Mouse (Mus musculus) left cerebral cortex, adult 11 months (tissue): ENCODE measurements around the gene Gm2115.

Experiments used
- DNase-seq: peaks from one replicate; pipeline ENCODE4 v3.0.0; 2022; ENCODE audit warnings: low spot score

Gene Gm2115

DNA sequence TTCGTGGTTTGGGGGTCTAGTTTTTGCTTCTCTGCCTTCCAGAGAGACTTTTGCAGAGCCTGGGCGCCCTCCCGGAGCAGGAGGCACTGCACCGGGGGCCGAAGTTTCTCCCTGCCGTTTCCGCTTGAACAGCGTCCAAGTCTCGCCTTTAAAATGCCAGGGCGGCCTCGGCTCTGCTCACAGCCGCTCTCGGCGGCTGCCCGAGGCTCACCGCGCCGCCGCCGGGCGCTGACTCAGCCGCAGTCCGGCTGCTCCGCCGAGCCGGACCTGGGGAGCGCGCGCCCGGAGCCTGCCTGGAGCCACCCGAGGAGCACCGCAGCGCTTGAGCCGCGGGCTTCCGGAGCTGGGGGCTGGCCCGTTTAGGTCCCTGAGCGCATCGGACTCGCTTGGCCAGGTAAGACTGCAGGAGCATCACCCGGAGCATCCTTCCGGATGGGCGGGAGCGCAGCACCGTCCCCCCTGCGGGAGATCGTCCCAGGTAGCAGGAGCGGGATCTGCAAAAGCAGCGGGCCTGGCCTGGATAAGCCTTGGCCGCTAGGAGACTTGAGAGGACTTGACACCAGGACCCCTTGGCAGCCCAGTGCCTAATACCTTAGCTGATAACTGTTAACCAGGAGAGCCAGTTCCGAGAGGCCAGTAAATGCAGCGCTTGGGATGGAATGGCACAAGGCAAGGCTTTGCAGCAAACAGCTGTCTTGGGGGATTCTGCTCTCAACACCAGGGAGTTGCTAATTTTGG, at the start of gene Gm2115:
Gene Gm2115, plus strand, starts transcription at position 159 of the 738 bp plus-strand sequence.
- peak; percentile 19 for DNase-seq

DNA sequence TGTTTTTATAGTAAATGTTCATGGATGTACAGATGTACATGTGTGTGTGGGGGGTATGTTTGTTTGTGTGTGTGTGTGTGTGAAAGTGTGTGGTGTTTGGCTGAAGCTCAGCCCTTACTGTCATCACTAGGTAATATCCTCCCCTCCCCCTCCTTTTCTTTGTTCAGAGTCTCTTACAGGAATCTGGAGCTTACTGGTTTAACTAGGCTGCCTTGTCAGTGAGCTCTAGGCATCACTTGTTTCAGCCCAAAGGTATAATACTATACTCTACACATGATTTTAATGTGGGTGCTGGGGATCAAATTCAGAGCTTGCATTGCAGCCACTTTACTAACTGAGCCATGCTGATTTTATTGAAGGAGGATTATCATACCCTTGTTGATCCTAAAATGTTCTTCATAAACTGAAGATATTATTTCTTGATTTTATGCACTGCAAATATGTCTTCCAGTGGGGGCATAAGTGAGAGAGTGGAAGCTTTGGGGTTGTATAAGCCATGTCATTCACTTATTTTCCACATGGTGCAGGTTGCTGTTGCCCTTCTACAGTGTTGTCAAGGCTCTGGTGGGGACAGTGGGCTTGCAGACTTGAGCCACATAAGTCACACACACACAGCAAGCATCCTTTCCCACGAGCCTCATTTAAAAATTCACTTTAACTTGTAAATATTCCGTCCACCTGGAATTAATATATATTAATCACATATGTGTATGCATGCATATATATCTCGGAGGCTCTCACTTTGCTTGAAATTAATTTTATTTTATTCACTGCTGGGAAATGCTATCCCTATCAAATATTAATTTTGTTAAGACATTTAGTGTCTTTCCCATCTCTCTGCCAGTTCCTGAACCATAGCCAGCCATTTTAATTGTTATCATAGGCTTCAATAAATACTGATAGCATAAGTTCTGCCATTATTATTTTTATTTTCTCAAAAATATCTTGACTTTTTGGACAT, 45.0 kb upstream of the Gm2115 start:
- no peak for DNase-seq

DNA sequence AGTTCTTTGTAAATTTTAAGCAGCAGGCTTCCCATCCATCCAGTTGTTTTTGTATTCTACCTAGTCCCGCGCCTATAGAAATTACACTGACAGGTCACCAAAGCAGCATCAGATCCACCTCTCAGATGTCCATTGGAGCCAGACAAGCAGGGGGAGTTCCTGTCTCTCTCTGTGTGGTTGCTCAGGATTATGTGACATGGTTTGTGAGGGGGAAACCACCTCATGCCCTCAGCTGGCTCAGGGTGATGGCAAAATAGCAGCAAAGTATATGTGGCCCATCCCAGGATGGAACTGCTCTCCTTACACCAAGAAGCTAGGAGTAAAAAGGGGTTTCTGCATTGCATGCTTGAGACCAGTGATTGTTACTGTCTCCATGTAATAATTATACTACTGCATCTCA, 42.3 kb upstream of the Gm2115 start:
- no peak for DNase-seq

DNA sequence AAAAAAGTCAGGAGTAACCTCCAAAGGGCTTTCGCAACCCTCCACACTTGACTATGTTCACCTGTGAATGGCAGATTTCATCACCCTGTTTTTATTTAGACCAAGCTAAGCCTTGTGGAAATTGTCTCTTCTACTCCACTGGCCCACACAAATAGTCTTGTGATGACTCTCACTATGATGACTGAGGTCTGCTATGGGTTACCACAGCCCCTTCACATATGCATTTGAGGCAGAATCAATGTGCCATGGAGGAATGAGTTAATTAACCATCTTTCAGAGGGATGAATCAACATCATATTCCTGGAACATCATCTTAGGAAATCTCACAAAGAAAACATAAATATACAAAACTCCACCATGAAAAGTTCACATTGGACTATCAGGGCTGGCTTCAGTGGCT, 25.6 kb upstream of the Gm2115 start:
- no peak for DNase-seq

DNA sequence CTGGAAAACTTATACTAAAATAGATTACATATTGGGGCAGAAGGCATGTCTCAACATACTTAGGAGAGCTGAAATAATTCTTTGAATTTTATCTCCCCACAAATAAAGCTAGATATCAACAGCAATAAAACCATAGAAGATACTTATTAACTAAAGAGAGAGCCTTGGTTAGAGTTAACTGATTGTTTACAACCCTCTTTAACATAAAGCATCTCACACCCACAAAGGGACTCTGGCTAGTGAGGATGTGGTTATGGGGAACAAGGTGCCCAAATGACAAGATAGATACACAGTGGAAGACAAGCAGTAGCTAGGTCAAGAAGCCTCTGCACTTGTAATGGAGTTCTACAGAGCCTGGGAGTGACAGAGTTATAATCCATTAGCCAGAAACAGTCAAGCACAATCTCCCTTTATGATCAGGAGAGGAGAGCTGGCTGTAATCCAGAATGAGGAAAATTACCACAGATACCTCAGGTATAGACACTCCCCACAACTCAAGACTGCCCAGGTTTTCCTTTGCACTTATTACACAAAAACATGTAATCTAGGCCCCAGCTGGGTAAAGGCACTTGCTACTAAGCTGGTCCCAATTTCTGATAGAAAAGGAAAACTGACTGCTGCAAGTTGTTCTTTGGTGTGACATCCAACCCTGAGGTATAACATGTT, 10.1 kb upstream of the Gm2115 start:
- no peak for DNase-seq

DNA sequence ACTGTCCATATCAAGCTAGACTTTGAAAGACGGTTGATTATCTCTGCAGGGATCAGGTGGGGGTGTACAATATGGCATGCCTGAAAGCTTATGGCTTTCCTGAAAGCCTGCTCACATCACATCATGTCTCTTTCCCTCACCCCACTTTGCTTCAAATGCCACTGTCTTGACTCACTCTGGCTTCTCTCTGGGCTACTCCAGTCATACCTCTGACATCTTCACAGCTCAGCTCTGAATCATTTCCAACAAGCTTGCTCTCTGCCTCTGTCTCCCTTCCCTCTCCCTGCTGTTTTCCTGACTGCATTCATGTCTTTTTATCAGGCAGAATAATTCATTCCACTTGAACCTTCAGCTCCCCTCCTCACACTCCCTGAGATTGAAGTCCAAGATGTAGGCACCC, 7.4 kb upstream of the Gm2115 start:
- DNase-seq, result no peak

DNA sequence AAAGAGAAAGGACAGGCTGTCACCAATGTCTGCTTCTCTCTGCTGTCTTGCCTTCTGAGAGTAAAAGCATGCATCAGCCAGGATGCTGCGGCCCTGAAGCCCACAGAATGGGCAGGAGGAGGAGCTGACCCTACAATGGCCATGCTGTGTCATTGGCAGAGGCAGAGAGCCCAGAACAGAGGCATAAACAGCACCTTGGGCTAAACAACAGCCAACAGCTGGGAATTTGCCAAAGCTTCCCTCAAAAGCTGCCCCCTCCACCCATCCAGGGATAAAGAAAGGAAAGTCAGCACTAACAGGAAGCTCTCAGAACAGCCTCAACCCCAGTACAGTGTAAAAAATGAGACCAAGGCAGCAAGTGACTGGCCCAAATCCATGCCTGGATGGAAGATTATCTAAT, 6.3 kb upstream of the Gm2115 start:
- peak; percentile 33 for DNase-seq

DNA sequence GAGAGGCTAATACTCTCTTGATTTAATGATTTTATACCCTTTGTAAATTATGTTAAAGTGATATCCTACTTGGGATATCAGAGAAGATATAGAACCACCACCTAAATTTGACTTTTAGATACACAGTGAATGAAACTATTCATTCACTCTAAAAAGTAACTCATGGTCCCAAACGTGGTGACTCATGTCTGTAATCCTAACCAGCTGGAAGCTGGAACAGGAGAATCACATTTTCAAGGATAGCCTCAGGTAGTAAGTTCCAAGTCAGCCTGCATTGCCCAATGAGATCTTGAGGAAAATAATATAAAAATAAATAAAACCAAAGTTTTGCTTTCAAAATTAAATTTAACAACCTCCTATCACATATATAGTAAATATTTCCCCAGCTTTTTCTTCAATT, 2.6 kb upstream of the Gm2115 start:
- no peak for DNase-seq

DNA sequence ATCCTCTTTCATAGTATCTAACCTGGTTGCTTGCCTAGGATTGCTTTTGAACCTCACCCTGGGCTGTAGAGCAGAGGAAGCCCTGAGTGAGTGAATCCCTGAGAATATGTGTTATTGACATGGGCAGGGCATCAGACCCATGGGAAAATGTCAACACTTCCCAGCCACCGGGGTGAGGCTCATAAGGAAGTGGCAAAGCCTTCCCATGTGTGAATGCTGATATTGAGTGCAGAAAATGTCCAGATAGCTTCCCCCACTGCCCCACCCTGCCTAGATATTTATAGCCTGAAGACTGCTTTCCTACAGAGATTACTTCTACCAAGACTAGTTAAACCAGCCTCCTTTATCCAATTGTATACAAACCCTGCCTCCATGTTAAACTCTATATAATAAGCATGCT, 4.0 kb downstream of the Gm2115 start:
- DNase-seq, result no peak

DNA sequence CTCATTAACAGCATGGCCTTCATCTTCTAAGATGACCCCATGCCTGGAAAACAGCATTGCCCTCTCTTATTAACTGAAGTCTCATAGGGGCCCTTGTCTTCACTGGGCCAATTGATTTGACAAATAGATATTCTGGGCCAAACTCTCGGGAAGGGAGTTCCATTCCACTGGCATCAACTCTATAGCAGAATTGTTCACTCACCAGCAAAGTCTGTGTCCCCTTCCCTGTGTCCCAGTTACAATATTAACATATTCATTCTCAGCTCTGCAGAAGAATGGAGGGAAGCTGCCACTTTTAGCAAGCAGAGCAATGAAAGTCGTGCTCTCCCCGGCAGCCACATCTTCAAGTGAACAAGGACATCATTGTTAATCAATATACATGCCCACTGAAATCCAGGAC, 5.9 kb downstream of the Gm2115 start:
- peak; percentile 6 for DNase-seq

DNA sequence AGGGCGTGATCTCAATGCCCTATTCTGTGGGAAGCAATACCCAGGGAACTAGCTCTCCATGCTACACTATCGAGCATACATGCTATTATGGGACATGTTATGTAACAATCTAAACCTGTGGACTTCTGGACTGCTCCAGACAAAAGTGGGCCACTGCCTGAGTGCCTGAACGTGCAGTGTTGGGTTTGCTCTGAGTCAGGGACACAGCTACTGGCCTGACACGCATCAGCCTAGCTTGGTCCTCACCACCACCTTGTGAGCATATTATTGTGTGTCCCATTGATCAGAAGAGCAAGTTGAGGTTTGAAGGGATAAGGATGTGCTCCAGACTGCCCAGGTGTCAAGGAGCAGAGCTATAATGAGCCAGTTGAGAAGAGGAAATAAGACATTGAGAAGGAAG, 16.2 kb downstream of the Gm2115 start:
- no peak for DNase-seq

DNA sequence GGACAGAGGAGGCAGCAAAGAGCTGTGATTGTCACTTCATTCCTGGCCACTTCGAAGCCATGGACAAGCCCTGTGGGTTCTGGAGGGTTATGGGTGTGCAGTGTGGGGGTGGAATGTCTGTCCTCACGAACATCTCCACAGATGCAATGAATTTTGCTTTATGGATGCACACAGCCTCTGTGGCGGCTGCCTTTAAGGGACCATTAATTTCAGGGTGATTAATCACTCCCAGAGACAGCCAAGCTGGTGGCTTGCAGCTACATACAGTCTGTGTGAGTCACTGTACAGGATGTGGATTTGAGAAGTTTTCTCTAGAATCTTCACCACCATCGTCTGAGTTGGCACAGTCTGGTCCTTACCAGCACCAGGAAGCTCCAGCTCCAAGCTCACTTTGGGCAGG, 17.9 kb downstream of the Gm2115 start:
- DNase-seq, result no peak

DNA sequence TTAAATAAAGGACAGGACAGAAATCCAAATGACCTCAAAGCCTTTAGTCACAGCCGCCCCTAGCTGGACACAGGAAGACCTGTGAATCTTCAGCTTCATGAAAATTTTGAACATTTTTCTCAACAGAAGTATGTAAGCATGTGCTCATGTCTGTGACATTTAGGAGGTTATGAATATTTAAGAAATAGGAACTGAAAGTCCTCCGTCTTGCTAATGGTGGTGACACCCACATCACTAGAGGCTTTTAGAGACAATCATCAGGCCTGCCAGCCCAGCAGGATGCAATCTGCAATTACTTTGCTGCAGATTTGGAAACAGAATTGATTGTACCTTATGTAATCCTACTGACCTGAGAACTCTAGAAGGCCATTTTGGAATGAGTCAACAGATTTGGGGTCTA, 22.7 kb downstream of the Gm2115 start:
- no peak for DNase-seq

DNA sequence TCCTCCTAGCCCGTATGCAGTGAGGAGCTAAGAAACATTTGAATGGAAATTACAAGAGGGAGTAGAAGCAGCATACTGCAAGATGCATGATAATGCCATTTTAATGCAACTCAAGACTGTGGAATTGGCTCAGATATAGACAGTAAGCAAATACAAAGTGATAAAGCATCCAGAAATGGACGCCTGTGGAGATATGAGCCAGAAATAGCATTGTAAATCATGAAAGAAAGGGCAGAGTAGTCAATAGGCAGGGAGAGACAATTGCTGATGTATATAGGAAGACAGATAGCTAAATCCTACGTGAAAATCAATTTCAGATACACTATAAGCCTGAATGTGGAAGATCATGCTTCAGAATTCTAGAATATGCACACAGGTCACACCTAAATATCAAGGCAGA, 26.5 kb downstream of the Gm2115 start:
- no peak for DNase-seq

DNA sequence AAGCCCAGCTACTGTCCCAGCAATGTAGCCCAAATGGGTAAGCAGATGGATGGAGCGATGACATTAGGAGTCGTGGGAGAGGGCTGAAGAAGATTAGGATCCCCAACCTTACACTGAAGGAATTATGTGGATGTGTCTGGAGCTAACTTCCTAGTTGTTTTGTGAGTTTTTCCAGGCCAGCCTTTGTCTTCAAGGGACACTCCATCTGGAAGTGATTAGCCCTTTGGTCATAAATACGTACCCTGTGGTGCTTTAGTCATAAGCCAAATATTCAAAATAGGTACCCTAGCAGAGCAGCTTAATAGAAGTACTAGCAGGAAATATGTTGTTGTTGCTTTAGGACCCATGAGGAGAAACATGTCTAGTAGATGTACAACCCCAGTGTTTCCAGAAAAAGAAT, 28.6 kb downstream of the Gm2115 start:
- DNase-seq, result no peak

DNA sequence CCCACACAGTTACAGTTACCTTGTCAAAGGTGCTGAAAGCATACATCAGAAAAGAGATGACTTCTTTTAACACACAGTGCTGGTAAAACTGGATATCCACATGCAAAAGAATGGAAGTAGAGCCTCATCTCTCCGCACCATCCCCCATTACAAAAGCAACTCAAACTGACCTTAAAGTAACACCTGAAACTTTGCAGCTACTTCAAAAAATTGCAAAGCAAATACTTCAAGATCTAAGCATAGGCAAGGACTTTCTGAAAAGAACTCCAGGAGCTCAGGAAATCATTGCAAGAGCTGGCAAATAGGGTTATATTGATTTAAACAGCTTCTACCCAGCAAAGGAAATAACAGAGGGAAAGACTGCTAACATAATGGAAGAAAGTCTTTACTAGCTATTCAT, 31.7 kb downstream of the Gm2115 start:
- no peak for DNase-seq

DNA sequence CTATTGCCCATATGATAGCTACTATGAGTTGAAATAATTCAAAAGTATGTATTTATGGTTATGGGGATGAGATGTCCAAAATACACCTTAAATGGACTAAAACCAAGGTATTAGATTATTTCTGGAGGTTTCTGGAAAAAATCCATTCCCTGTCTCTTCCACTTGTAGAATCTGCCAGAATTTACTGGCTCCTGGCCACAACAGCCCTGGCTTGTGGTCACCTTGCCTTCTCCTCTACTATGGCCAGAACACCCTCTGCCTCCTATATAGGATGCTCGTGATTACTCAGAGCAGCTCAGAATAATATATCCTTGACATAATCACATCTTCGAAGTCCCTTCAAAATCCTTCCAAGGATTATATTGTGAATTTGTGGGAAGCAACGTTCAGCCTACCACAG, 35.5 kb downstream of the Gm2115 start:
- no peak for DNase-seq

DNA sequence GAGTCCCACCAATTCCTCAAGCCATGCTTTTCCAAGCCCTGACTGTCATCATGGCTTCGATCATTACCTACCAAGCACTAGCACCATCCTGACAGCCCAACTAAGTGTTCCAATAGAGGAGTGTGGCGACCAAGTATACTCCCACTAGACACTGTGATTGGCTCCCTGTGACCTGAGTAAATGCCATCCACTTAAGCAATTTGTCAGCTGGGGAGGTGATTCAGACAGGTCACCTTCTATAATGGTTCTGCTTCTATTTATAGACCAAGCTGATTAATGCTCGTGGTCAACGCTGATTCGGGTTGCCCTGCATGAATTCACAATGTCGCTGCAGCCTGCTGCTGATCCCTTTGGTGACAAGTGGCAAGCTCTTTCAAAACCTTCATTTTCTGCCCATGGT, 37.4 kb downstream of the Gm2115 start:
- no peak for DNase-seq

DNA sequence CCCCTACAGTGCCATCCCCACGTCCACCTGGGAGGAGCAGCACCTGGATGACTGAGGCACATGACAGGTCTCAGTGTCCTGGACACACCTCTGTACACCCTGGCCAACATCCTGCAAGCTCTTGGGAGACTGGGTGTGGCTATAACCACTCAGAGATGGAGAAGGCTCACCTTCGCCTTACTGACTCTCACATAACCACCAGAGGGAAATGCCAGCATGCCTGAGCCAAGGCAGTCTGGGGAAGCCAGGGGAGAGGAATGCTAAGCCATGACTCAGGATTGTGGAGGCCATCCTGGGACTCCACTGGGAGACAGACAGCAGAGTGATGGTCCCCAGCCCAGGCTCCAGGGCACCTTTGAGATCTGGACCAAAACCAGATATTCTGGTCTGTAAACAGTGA, 48.3 kb downstream of the Gm2115 start:
- DNase-seq, result no peak

DNA sequence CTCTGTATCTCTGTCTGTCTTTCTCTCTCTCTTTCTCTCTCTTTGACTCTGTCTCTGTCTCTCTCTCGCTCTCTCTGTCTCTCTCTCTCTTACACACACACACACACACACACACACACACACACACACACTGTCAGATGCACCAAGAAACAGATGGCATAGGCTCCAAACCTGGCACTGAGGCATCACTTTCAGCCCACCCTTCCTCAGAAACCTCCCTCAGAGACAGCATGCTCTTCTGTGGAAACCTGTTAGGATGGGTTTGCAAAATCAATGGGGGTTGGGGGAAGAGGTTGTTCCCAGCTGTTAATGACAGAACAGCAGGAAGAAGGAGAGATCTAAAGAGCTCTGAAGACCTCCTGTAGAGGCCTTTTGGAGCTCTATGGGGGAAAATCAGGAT, 50.1 kb downstream of the Gm2115 start:
- DNase-seq, result peak; percentile 34

DNA sequence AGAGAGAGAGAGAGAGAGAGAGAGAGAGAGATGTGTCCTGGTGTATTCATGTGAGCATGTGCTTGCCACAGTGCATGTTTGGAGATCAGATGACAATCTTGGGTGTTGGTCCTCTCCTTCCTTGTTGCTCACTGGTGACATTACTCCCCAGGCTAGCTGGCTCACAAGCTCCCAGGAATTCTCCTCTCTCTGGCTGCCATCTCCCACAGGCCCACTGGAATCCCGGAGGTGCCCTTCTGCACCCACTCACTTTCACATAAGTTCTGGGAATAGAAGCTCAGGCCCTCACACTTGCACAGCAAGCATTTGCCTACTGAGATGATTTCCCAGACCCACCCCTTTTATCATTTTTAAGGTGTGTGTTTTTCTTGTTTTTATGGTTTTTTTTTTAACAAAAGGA, 51.0 kb downstream of the Gm2115 start:
- no peak for DNase-seq

DNA sequence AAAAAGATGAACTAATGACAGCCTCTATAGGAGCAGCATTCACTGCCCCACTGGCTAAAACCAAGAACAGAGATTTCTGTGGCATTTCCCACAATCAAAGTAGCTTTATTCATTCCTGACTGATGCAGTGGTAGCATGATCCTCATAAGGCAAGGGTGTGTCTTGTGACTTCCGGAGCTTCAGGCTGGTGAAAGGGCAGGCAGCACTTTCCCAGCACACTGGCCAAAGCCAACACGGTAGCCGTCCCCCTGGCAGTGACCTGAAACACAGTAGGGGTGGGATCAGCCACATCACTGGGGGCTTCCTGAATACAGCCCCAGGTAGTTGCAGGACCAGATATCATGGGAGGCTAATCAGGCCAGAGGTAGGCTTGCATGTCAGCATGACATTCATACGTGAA, 56.3 kb downstream of the Gm2115 start:
- no peak for DNase-seq
